Mouse (Mus musculus) intestine, embryonic 14.5 days (tissue): ENCODE data around the gene Vmn1r217. TPM values are rescaled to one million over a fixed set of nuclear protein-coding genes. Genes with fewer than 3 reads are reported as not detected.
A peak's percentile ranks its signal among the peaks of the same experiment; 100 is the strongest.
"Not testable (repeated sequence)": the region's sequence is repeated elsewhere in the genome, so short reads cannot be mapped to it uniquely, and the experiment has no call there.

Source experiments
- ATAC-seq: fragments of 200-750 bp; cut with Nextera tagmentation; replicated peaks from 2 replicates; pipeline ENCODE4 v1.8.0; 2017; ENCODE audit warnings: low read depth, moderate number of reproducible peaks, moderate TSS enrichment, moderate library complexity; ENCODE audit not compliant: low FRiP score, low TSS enrichment
- DNase-seq: peaks from one replicate; pipeline ENCODE4 v3.0.0-alpha.2; 2018; ENCODE audit warnings: low spot score
- H3K27ac ChIP-seq: fragments of 300-500 bp; sonication (generic); 2 replicates; pipeline ENCODE4 v1.5.1; 2014; ENCODE audit warnings: low read depth, mild to moderate bottlenecking, control low read depth
- H3K27me3 ChIP-seq: fragments of 300-500 bp; sonication (generic); replicated peaks from 2 replicates; pipeline ENCODE4 v1.6.1; 2014; ENCODE audit warnings: low read length, control low read depth; ENCODE audit not compliant: control insufficient read depth, insufficient read depth
- H3K36me3 ChIP-seq: fragments of 300-500 bp; sonication (generic); 2 replicates; pipeline ENCODE4 v1.6.1; 2014; ENCODE audit warnings: low read length, control low read depth; ENCODE audit not compliant: control insufficient read depth, insufficient read depth
- H3K4me1 ChIP-seq: fragments of 300-500 bp; sonication (generic); replicated peaks from 2 replicates; pipeline ENCODE4 v1.6.1; 2014; ENCODE audit warnings: low read length, control low read depth, mixed read lengths; ENCODE audit not compliant: control insufficient read depth, insufficient read depth
- H3K4me2 ChIP-seq: fragments of 300-500 bp; sonication (generic); 2 replicates; pipeline ENCODE4 v1.6.1; 2014; ENCODE audit warnings: low read length
- H3K4me3 ChIP-seq: fragments of 300-500 bp; sonication (generic); 2 replicates; pipeline ENCODE4 v1.5.1; 2014; ENCODE audit warnings: low read depth, low read length, control low read depth, mixed read lengths
- H3K9ac ChIP-seq: fragments of 300-500 bp; sonication (generic); 2 replicates; pipeline ENCODE4 v1.6.1; 2014; ENCODE audit warnings: mild to moderate bottlenecking, low read length
- H3K9me3 ChIP-seq: fragments of 300-500 bp; sonication (generic); 2 replicates; pipeline ENCODE4 v1.6.1; 2016; ENCODE audit warnings: low read length, control low read depth; ENCODE audit not compliant: control insufficient read depth
- WGBS: fragments of 180-500 bp; shearing (Covaris S2); extraction: QIAGEN DNeasy Blood & Tissue Kit; methylation state at CpG from one replicate; pipeline ENCODE4 v1.1.7; 2014; 5-methylcytosine and 5-hydroxymethylcytosine counted together
- polyA plus RNA-seq: library from polyadenylated mRNA; unstranded; fragments of >200 nt; fragmentation: Nextera tagmentation; extraction: Ambion mirVana; gene quantifications from 2 replicates; pipeline ENCODE4 v1.2.1, GENCODE M21; 2014

Gene Vmn1r217
- not detected in 2 replicates for polyA plus RNA-seq

GRCm38 (mm10) chr13:23118126-23118525 is at the start of gene Vmn1r217:
Gene Vmn1r217 (minus strand): TSS chr13:23118226.
- not testable (repeated sequence) for H3K36me3 ChIP-seq, DNase-seq, H3K9ac ChIP-seq, H3K4me2 ChIP-seq, H3K27ac ChIP-seq, H3K27me3 ChIP-seq, H3K9me3 ChIP-seq, ATAC-seq, H3K4me3 ChIP-seq, H3K4me1 ChIP-seq
- 80% methylated on average over 1 of the region's 1 CpGs for WGBS

- H3K4me2 ChIP-seq, H3K27ac ChIP-seq, ATAC-seq, H3K9me3 ChIP-seq, H3K4me3 ChIP-seq, H3K4me1 ChIP-seq, H3K9ac ChIP-seq, H3K36me3 ChIP-seq, DNase-seq, H3K27me3 ChIP-seq: not testable (repeated sequence)
- WGBS, result 82% methylated on average over 4 of the region's 4 CpGs
Measured at GRCm38 (mm10) chr13:23166471-23166870, 48.4 kb upstream of the Vmn1r217 start.

GRCm38 (mm10) chr13:23159012-23159411 is 41.0 kb upstream of the Vmn1r217 start, which contains the start of gene Vmn1r219:
Gene Vmn1r219 (plus strand): TSS chr13:23159312.
- ATAC-seq, result no peak
- Histone ChIP-seq H3K4me3 (no peak within 1 kb of the TSS), H3K4me1 (no peaks in the 10 kb centered on the region), H3K36me3 (no peaks in the 10 kb centered on the region), H3K4me2 (no peak within 1 kb of the TSS), H3K9ac (no peak within 1 kb of the TSS), H3K27me3 (no peaks in the 10 kb centered on the region), H3K9me3 (no peaks in the 10 kb centered on the region), H3K27ac (no peak within 1 kb of the TSS)
- no peak for DNase-seq
- WGBS, result 78% methylated on average over 4 of the region's 4 CpGs

GRCm38 (mm10) chr13:23157848-23158247 is 39.8 kb upstream of the Vmn1r217 start:
- Histone ChIP-seq H3K4me3 (no peak overlapping the region), H3K9me3 (no peaks in the 10 kb centered on the region), H3K27me3 (no peaks in the 10 kb centered on the region), H3K27ac (no peak overlapping the region), H3K4me1 (no peaks in the 10 kb centered on the region), H3K36me3 (no peaks in the 10 kb centered on the region), H3K9ac (no peak overlapping the region), H3K4me2 (no peak overlapping the region)
- DNase-seq (no peak), ATAC-seq (no peak)
- 75% methylated on average over 3 of the region's 3 CpGs for WGBS

GRCm38 (mm10) chr13:23138880-23139279 is 20.9 kb upstream of the Vmn1r217 start:
- no peak overlapping the region for H3K9ac ChIP-seq
- 88% methylated on average over 2 of the region's 2 CpGs for WGBS
- no peak overlapping the region for H3K27ac ChIP-seq
- no peaks in the 10 kb centered on the region for H3K9me3 ChIP-seq
- no peak for ATAC-seq
- H3K4me3 ChIP-seq, result no peak overlapping the region
- H3K36me3 ChIP-seq, result no peaks in the 10 kb centered on the region
- no peaks in the 10 kb centered on the region for H3K27me3 ChIP-seq
- no peak overlapping the region for H3K4me2 ChIP-seq
- no peak for DNase-seq
- no peaks in the 10 kb centered on the region for H3K4me1 ChIP-seq

GRCm38 (mm10) chr13:23133501-23133900 is 15.5 kb upstream of the Vmn1r217 start:
- H3K4me2 ChIP-seq, result no peak overlapping the region
- H3K27me3 ChIP-seq, result no peaks in the 10 kb centered on the region
- no peaks in the 10 kb centered on the region for H3K9me3 ChIP-seq
- no peak overlapping the region for H3K27ac ChIP-seq
- H3K36me3 ChIP-seq, result no peaks in the 10 kb centered on the region
- H3K4me3 ChIP-seq, result no peak overlapping the region
- no peaks in the 10 kb centered on the region for H3K4me1 ChIP-seq
- ATAC-seq, result no peak
- H3K9ac ChIP-seq, result no peak overlapping the region
- DNase-seq, result no peak
- WGBS, result 52% methylated on average over 1 of the region's 1 CpGs

- WGBS, result 65% methylated on average over 3 of the region's 3 CpGs
- no peak for ATAC-seq
- no peak within 1 kb of the TSS for H3K4me3 ChIP-seq
Measured at GRCm38 (mm10) chr13:23133099-23133498, 15.1 kb upstream of the Vmn1r217 start, which contains the start of gene Vmn1r218. Gene Vmn1r218 (plus strand): TSS chr13:23133155.

GRCm38 (mm10) chr13:23120611-23121010 is 2.6 kb upstream of the Vmn1r217 start:
- no peak overlapping the region for H3K9ac ChIP-seq
- H3K4me1 ChIP-seq, result no peaks in the 10 kb centered on the region
- H3K27me3 ChIP-seq, result no peaks in the 10 kb centered on the region
- no peak overlapping the region for H3K27ac ChIP-seq
- H3K36me3 ChIP-seq, result no peaks in the 10 kb centered on the region
- H3K4me3 ChIP-seq, result no peak overlapping the region
- no peak overlapping the region for H3K4me2 ChIP-seq
- DNase-seq (no peak), ATAC-seq (no peak)
- H3K9me3 ChIP-seq, result no peaks in the 10 kb centered on the region
- WGBS, result 75% methylated on average over 2 of the region's 2 CpGs

More at GRCm38 (mm10) chr13:23133099-23133498, 15.1 kb upstream of the Vmn1r217 start, which contains the start of gene Vmn1r218:
- no peak for DNase-seq
- Histone ChIP-seq H3K9me3 (no peaks in the 10 kb centered on the region), H3K27me3 (no peaks in the 10 kb centered on the region), H3K4me2 (no peak within 1 kb of the TSS), H3K4me1 (no peaks in the 10 kb centered on the region), H3K36me3 (no peaks in the 10 kb centered on the region), H3K9ac (no peak within 1 kb of the TSS), H3K27ac (no peak within 1 kb of the TSS)

- Histone ChIP-seq H3K27ac (no peak overlapping the region), H3K9ac (no peak overlapping the region), H3K4me2 (no peak overlapping the region), H3K4me1 (no peaks in the 10 kb centered on the region), H3K4me3 (no peak overlapping the region), H3K9me3 (no peaks in the 10 kb centered on the region), H3K36me3 (no peaks in the 10 kb centered on the region), H3K27me3 (no peaks in the 10 kb centered on the region)
- WGBS, result 66% methylated on average over 4 of the region's 4 CpGs
- DNase-seq (no peak), ATAC-seq (peak; percentile 79; the same call in 1 of the 2 replicates)
Measured at GRCm38 (mm10) chr13:23094386-23094785, 23.6 kb downstream of the Vmn1r217 start.
